Mouse (Mus musculus) cerebellum, postnatal 4 days (tissue): ENCODE results near the gene Gm28047.

Experiments
- DNase-seq, 2 experiments: peaks; one replicate each; pipeline ENCODE4 v3.0.0; 2022; ENCODE audit warnings: low spot score in 2 of 2, mixed read lengths in 1 of 2

Gm28047 gene

DNA sequence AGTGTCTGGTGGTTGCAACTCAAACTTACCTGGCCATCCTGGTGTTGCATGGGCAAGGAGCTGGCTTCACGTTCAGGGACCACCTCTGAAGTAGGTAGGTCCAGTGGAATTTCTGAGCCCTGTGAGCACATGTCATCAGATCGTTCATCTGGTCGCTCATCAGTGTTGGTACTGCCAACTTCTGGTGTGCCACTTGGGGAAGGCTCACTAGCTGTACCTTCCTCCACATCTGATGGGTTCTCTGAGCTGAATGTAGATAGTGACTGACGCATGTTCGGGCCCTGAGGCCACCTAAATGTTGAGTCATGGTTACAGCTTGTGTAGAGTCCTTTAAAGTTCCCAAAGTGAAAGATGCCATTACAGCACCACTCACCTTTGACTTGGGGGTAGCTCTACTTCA is 124.4 kb downstream of the Gm28047 start:
- DNase-seq: no peak

DNA sequence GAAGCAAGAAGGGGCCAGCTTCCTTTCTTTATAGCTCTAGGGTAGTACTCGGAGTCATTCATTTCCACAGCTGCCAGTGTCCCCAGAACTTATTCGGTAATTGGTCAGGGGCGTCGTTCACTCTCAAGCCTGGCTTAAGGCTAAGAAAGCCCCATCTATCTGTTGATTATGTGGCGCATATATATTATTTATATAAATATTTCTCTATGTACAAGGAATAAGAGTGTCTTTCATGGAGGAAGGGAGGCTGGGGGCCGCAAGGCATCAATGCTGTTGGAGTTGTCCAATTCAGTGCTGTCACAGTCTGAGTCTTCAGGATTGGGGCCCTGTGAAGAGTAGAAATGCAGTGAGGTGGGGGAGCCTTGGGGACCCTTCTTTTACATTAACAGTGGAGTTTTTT is 125.0 kb downstream of the Gm28047 start:
- no peak for DNase-seq

DNA sequence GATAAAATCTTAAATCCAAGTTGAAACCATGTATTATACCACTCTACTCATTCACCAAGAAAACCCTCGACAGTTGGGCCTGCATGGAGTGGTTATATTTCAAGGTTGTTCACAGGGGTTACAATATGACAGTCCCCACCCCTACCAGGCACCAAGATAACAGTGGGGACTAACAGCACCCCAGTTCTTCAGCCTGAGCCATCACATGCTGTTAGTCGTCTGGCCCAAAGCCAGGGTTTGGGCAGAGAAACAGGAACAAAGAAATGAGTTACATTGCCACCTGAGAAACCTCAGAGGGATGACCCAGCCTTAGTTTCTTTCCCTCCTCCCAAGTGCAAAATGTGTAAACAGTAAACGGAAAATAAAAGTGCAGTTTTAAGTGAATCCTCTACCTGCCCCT is 125.5 kb downstream of the Gm28047 start:
- no peak for DNase-seq

DNA sequence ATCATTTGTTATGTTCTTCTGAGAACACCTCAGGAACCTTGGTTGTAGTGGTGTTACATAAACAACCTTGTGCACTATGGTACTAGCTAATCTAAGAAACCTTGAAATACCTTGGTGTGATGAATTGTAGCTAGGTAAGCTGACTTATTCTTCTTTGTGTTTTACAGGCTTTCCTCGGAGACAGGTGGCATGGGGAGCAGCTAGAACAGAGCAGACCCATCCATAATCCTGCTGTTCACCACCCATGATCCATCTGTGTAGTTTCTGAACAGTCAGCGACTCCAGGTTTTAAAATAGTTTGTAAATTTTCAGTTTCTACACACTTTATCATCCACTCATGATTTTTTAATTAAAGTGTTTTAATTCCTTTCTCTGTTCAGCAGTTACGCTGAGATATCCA is 126.5 kb downstream of the Gm28047 start:
- DNase-seq: no peak

DNA sequence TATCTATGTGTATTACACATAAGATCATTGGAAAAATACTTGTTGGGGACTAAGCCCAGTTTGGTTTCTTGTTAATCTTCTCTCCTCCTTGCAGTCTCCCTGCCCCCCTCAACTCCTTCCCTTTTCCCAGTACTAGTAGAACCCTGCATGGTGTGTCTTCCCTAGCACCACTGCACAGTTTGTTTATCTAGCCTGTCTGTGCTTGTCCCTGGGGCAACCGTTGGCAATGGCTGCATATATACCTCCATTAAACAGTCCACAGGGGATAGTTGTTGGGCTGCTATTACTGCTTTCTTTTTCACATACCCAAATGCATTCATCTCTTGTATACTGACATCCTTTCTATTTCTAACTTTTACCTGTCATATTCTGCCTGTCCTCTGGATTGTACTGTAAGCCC is 137.2 kb downstream of the Gm28047 start:
- DNase-seq: no peak

DNA sequence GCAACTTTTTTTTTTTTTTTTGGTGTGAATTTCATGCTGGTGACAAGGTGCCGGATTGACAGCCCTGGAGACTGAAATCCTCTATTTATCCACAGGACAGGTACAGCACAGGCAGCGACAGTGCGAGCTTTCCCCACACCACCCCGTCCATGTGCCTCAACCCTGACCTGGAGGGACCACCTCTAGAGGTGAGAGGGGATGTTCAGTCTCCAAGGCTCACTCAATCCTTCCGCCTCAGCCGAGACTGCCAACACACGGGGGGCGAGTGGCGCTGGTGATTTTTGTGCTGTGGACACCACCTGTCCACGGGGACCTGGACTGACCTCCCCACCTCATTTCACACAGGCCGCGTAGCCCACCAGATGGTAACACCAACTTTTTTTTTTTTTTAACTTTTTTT is 139.0 kb downstream of the Gm28047 start:
- DNase-seq: no peak

DNA sequence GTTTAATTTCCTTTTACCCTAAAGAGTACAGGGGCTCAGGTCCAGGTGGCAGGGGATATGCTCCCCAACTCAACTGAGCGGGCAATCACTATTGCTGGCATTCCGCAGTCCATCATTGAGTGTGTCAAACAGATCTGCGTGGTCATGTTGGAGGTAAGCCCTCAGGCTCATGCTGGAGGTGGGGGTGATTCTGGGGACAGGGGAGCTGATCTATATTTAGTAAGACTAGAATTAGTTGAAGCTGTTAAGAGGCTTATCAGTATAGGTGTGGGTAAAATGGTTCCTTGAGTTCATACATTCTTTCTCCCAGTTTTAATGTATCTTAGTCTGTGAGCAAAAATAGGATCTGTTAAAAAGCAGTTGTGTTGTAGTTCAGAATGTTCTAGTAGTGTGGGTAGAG is 141.7 kb downstream of the Gm28047 start:
- no peak for DNase-seq

DNA sequence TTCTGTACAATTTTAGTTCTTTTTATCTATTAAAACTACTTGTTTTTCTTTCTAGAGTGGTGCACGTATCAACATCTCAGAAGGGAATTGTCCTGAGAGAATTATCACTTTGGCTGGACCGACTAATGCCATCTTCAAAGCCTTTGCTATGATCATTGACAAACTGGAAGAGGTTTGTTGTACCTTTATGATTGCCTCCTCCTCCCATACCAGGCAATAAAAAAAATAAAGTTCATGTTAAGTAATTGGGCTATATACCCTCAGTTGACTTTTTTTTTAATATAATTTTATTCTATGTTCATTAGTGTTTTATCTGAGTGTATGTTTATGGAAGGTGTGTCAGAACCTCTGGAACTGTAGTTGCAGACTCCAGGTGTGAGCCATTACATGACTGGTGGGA is 150.3 kb downstream of the Gm28047 start:
- DNase-seq: no peak
